Mouse (Mus musculus): ENCODE results near the gene Atp5l. TPM values are rescaled to one million over a fixed set of nuclear protein-coding genes. Genes with fewer than 3 reads are reported as not detected.
"Not testable (repeated sequence)": the region's sequence is repeated elsewhere in the genome, so short reads cannot be mapped to it uniquely, and the experiment has no call there.

The Atp5l gene
- total RNA-seq (2012; rRNA removed): 664 and 732 TPM in 2 replicates

DNA sequence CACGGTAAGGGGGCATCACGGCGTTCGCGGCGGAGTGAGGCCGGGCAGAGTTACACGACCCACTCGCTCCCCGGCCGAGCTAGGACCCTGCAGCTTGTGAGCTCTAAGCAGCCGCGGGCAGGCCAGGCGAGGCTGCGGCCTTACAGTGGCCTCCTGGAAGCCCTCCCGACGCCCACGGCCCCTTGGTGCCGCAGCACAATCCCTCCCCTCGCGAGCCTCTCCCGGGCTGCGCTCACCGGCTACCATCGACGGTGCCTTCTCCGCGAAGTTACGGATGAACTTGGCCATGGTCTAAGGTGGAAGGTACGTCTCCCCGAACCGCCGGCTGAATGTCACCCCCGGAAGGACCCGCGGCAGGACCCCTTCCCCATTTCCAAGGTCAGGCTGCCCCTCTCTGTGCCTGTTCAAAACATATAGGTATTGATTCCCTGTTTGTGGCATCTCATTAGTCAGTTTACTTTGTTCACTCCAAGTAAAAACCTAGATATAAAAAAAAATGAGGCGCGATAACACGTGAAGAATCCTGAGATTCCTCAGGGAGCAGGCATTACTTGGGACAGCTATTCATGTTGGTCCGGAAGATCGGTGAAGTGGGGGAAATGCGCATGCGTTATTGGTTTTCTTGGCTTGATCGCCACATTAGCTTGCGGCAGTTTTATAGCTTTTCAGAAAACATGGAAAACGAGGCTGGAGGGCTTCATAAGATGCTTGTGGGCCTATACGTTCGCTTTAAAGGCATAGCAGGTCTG, at the start of gene Atp5l:
Gene Atp5l (minus strand): TSS at position 369 of the 749 bp plus-strand sequence.
- Histone ChIP-seq H3K27ac (ENCODE audit: insufficient read depth, low read depth, low read length, poor library complexity, severe bottlenecking) (peak within 1 kb of the TSS; percentile 64; the same call in 1 of the 2 replicates), H3K9me3 (ENCODE audit: control insufficient read depth, insufficient read depth, low read depth, low read length) (no peaks in the 10 kb centered on the region), H3K9ac (ENCODE audit: insufficient read depth, low read depth, low read length, poor library complexity, severe bottlenecking) (peak within 1 kb of the TSS; percentile 87), H3K36me3 (ENCODE audit: control insufficient read depth, insufficient read depth, low read length, poor library complexity, severe bottlenecking) (no peaks in the 10 kb centered on the region), H3K4me3 (ENCODE audit: insufficient read depth in 1 of 2, low read depth in 1 of 2, low read length in 2 of 2, poor library complexity in 1 of 2, severe bottlenecking in 1 of 2) (peak within 1 kb of the TSS; percentile 83), H3K4me1 (ENCODE audit: control insufficient read depth in 2 of 2, insufficient read depth in 2 of 2, low read length in 2 of 2, poor library complexity in 1 of 2) (no peaks in the 10 kb centered on the region)
- TF ChIP-seq HCFC1 (IDR thresholded peaks at IDR 0.05; ENCODE audit: borderline replicate concordance, insufficient read depth, low read length) (peak; percentile 56; the same call in 1 of the 2 replicates), ZC3H11A (IDR thresholded peaks at IDR 0.05; ENCODE audit: borderline replicate concordance, low read depth, low read length) (no peak)
- in situ Hi-C loops (cut with MboI; ENCODE audit: low sequenced_read_pairs in 2 of 2, unreplicated experiment in 2 of 2): no loop called here
- peak; percentile 92 for DNase-seq (ENCODE audit: low read depth, low spot score)

DNA sequence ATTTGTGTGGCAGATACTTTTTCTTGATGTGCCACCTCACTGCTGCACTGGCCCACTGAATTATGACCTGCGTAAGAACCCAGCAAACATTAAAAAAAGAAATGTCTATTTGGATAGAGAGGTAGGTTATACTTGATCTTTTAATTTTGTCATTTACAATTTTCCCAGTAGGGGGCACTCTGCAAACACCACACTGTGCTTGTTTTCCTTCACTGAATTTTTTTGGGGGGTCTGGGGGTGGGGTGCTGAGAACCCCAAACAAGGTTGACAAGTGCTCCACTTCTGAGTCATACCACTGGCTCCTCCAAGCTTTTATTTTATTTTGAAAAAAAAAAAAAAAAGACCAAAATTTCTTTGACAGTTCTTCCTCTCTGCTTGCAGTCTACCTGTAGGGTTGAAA, 48.9 kb upstream of the Atp5l start:
- Histone ChIP-seq H3K9me3 (ENCODE audit: control insufficient read depth, insufficient read depth, low read depth, low read length) (no peaks in the 10 kb centered on the region), H3K27ac (ENCODE audit: insufficient read depth, low read depth, low read length, poor library complexity, severe bottlenecking) (no peak overlapping the region), H3K9ac (ENCODE audit: insufficient read depth, low read depth, low read length, poor library complexity, severe bottlenecking) (no peak overlapping the region), H3K36me3 (ENCODE audit: control insufficient read depth, insufficient read depth, low read length, poor library complexity, severe bottlenecking) (no peaks in the 10 kb centered on the region), H3K4me1 (ENCODE audit: control insufficient read depth in 2 of 2, insufficient read depth in 2 of 2, low read length in 2 of 2, poor library complexity in 1 of 2) (peaks cover 0 to 4% of the 10 kb centered on the region in 2 experiments; a peak in 2 of 4 replicates), H3K4me3 (ENCODE audit: insufficient read depth in 1 of 2, low read depth in 1 of 2, low read length in 2 of 2, poor library complexity in 1 of 2, severe bottlenecking in 1 of 2) (no peak overlapping the region)
- TF ChIP-seq MAFK (IDR thresholded peaks at IDR 0.05; ENCODE audit: insufficient read depth, low read depth, low read length) (no peak), HCFC1 (IDR thresholded peaks at IDR 0.05; ENCODE audit: borderline replicate concordance, insufficient read depth, low read length) (no peak), ZNF384 (IDR thresholded peaks at IDR 0.05; ENCODE audit: low read depth, low read length) (no peak)
- in situ Hi-C loops (cut with MboI; ENCODE audit: low sequenced_read_pairs in 2 of 2, unreplicated experiment in 2 of 2): no loop called here
- no peak for DNase-seq (ENCODE audit: low read depth, low spot score)

DNA sequence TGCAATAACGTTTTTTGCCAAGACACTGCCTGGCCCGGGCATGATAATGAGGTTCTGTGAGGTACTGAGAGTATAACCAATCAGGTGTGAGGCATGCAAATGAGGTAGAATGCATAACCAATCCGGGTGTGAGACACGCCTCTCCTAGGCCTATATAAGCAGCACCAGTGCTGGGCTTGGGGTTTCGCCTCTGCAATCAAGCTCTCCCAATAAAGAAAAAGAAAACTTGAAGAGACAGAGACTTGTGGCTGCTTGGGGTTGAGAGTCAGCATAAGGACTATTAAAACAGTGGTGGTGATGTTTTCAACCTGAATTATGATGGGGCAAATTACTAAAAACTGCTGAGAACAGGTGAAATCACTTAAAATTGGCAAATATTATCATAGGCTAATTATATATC, 47.2 kb upstream of the Atp5l start:
- H3K9me3 ChIP-seq (ENCODE audit: control insufficient read depth, insufficient read depth, low read depth, low read length); H3K36me3 ChIP-seq (ENCODE audit: control insufficient read depth, insufficient read depth, low read length, poor library complexity, severe bottlenecking); H3K4me3 ChIP-seq (ENCODE audit: insufficient read depth in 1 of 2, low read depth in 1 of 2, low read length in 2 of 2, poor library complexity in 1 of 2, severe bottlenecking in 1 of 2); DNase-seq (ENCODE audit: low read depth, low spot score); in situ Hi-C loops (cut with MboI; ENCODE audit: low sequenced_read_pairs in 2 of 2, unreplicated experiment in 2 of 2); H3K9ac ChIP-seq (ENCODE audit: insufficient read depth, low read depth, low read length, poor library complexity, severe bottlenecking); H3K27ac ChIP-seq (ENCODE audit: insufficient read depth, low read depth, low read length, poor library complexity, severe bottlenecking); H3K4me1 ChIP-seq (ENCODE audit: control insufficient read depth in 2 of 2, insufficient read depth in 2 of 2, low read length in 2 of 2, poor library complexity in 1 of 2): not testable (repeated sequence)

DNA sequence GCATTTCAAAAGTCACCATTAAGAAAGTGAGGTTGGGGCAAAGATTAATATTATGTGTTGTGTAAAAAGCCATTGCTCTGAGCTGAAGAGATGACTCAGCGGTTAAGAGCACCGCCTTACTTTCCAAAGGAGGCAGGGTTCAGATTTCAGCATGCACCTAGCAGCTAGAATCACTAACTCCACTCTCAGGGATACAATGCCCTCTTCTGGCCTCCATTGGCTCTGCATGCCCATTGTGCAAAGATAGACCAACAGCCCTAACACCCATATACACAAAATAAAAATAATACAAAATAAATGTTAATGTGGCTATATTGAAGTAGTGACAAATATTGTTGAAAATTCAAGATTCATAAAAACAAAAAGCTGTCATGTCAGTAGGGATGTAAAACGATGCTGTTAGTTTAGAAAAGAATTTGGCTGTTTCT, 46.3 kb upstream of the Atp5l start:
- Histone ChIP-seq H3K4me3 (ENCODE audit: insufficient read depth in 1 of 2, low read depth in 1 of 2, low read length in 2 of 2, poor library complexity in 1 of 2, severe bottlenecking in 1 of 2) (0 out of 4 replicates have a peak overlapping the region, but pooled peaks of 1 of the 2 experiments have one; percentile 10), H3K36me3 (ENCODE audit: control insufficient read depth, insufficient read depth, low read length, poor library complexity, severe bottlenecking) (no peaks in the 10 kb centered on the region), H3K4me1 (ENCODE audit: control insufficient read depth in 2 of 2, insufficient read depth in 2 of 2, low read length in 2 of 2, poor library complexity in 1 of 2) (peaks cover 0 to 5% of the 10 kb centered on the region in 2 experiments; a peak in 2 of 4 replicates), H3K9ac (ENCODE audit: insufficient read depth, low read depth, low read length, poor library complexity, severe bottlenecking) (no peak overlapping the region), H3K9me3 (ENCODE audit: control insufficient read depth, insufficient read depth, low read depth, low read length) (no peaks in the 10 kb centered on the region), H3K27ac (ENCODE audit: insufficient read depth, low read depth, low read length, poor library complexity, severe bottlenecking) (no peak overlapping the region)
- DNase-seq (ENCODE audit: low read depth, low spot score): peak; percentile 76
- TF ChIP-seq MAFK (IDR thresholded peaks at IDR 0.05; ENCODE audit: insufficient read depth, low read depth, low read length) (peak; percentile 95), ZC3H11A (IDR thresholded peaks at IDR 0.05; ENCODE audit: borderline replicate concordance, low read depth, low read length) (peak; percentile 38; the same call in 1 of the 2 replicates), ZNF384 (IDR thresholded peaks at IDR 0.05; ENCODE audit: low read depth, low read length) (no peak), HCFC1 (IDR thresholded peaks at IDR 0.05; ENCODE audit: borderline replicate concordance, insufficient read depth, low read length) (no peak)
- in situ Hi-C loops (cut with MboI; ENCODE audit: low sequenced_read_pairs in 2 of 2, unreplicated experiment in 2 of 2): no loop called here

DNA sequence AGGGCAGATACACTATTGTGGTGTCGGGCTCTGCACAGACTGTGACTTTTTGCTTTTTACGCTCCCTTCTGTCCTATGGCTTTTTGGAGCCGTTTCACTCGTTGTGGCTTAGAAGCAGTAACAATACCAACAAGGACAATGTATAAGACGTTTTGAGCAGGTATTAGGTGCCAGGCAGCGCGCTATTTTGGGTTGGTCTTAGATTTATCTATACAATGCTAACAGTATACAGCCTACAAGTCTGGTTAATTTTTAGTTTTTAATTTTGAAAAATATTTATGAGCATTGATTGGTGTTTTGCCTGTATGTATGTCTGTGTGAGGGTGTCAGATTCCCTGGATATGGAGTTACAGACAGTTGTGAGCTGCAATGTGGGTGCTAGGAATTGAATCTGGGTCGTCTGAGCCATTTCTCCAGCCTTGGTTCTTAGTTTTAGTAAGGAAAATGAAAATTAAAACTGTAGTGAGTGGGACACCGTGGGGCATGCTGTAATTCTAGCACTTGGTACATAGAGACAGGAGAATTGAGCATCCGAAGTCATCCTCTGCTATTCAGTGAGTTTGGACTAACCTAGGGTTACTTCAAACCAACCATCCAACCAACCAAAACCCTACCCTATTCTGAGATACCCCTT, 45.4 kb upstream of the Atp5l start:
- Histone ChIP-seq H3K4me3 (ENCODE audit: insufficient read depth in 1 of 2, low read depth in 1 of 2, low read length in 2 of 2, poor library complexity in 1 of 2, severe bottlenecking in 1 of 2) (peak overlapping the region; percentile 70 to 84), H3K4me1 (ENCODE audit: control insufficient read depth in 2 of 2, insufficient read depth in 2 of 2, low read length in 2 of 2, poor library complexity in 1 of 2) (peaks cover 0 to 5% of the 10 kb centered on the region in 2 experiments; a peak in 2 of 4 replicates), H3K9ac (ENCODE audit: insufficient read depth, low read depth, low read length, poor library complexity, severe bottlenecking) (peak overlapping the region; percentile 76), H3K27ac (ENCODE audit: insufficient read depth, low read depth, low read length, poor library complexity, severe bottlenecking) (no peak overlapping the region; the same call in 1 of the 2 replicates), H3K36me3 (ENCODE audit: control insufficient read depth, insufficient read depth, low read length, poor library complexity, severe bottlenecking) (peaks cover 5% of the 10 kb centered on the region), H3K9me3 (ENCODE audit: control insufficient read depth, insufficient read depth, low read depth, low read length) (no peaks in the 10 kb centered on the region)
- TF ChIP-seq ZC3H11A (IDR thresholded peaks at IDR 0.05; ENCODE audit: borderline replicate concordance, low read depth, low read length) (no peak), MAFK (IDR thresholded peaks at IDR 0.05; ENCODE audit: insufficient read depth, low read depth, low read length) (no peak), CHD2 (IDR thresholded peaks at IDR 0.05; ENCODE audit: low read depth, low read length) (no peak), ZNF384 (IDR thresholded peaks at IDR 0.05; ENCODE audit: low read depth, low read length) (no peak), HCFC1 (IDR thresholded peaks at IDR 0.05; ENCODE audit: borderline replicate concordance, insufficient read depth, low read length) (no peak)
- in situ Hi-C loops (cut with MboI; ENCODE audit: low sequenced_read_pairs in 2 of 2, unreplicated experiment in 2 of 2): no loop called here
- no peak for DNase-seq (ENCODE audit: low read depth, low spot score)

Data from ES-E14 (cell line).